Mouse (Mus musculus): ENCODE results near the gene Slc25a28.

GRCm38 (mm10) chr19:43645508-43645907 is 29.2 kb downstream of the Slc25a28 start:
- no peak for TF ChIP-seq CTCF (IDR thresholded peaks at IDR 0.05; ENCODE audit: low read depth)
- TF ChIP-seq EP300 (optimal IDR thresholded peaks at IDR 0.05): no peak

All from stomach, postnatal 0 days (tissue).